Mouse (Mus musculus): Measurements from ENCODE around the gene A2m. TPM values are rescaled to one million over a fixed set of nuclear protein-coding genes. Genes with fewer than 3 reads are reported as not detected.

A2m gene
- polyA plus RNA-seq (2012; ENCODE audit: insufficient read depth, insufficient read length, missing spikeins), result not detected in 2 replicates

DNA sequence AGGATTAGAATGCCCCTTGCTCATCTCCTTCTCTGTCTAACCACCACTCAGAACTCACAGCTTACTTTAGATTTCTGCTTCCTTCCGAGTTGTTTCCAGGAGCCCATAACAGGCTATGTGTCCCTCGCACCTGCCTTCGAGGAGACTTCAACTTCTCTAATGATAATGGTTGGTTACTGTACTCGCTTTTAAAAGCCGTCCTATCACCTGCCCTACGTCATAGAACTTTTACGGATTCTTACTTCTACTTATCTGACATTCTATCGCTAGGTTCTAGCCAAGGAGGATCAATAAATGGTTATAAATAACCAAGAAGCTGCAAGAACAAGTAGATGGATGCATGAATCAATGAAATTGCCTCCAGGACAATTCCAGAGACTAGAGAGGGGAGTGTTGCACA, at the start of gene A2m:
Gene A2m, plus strand, starts transcription at position 301 of the 400 bp plus-strand sequence.
- no peak within 1 kb of the TSS for H3K4me3 ChIP-seq (ENCODE audit: insufficient read depth, low read depth, low read length)
- no peaks in the 10 kb centered on the region for H3K4me1 ChIP-seq (ENCODE audit: control insufficient read depth, insufficient read depth, insufficient read length, low read length)

DNA sequence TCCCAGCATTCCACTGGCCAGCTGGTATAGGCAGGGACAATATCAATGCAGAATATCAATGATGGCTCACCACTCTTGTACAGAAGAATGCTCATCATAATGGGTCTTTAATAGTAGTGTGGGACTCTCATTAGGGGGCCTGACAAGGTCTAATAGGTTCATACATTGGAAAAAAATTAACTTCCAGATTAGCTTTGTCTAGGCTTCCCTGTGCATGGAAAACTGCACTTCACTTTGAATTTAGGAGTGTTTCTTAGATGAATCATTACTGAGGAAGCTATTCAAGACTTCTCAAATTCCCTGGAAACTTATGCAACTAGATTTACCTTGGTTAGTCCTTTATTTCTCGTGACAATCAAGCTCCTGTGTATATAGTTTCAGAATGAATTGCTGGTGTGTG, 45.0 kb upstream of the A2m start:
- Histone ChIP-seq H3K4me1 (ENCODE audit: control insufficient read depth, insufficient read depth, insufficient read length, low read length) (no peaks in the 10 kb centered on the region), H3K27ac (replicated peaks; ENCODE audit: low read depth, low read length) (no peak overlapping the region), H3K4me3 (ENCODE audit: insufficient read depth, low read depth, low read length) (no peak overlapping the region)

More for the DNA sequence above, at the start of gene A2m:
- H3K27ac ChIP-seq (replicated peaks; ENCODE audit: low read depth, low read length), result no peak within 1 kb of the TSS

DNA sequence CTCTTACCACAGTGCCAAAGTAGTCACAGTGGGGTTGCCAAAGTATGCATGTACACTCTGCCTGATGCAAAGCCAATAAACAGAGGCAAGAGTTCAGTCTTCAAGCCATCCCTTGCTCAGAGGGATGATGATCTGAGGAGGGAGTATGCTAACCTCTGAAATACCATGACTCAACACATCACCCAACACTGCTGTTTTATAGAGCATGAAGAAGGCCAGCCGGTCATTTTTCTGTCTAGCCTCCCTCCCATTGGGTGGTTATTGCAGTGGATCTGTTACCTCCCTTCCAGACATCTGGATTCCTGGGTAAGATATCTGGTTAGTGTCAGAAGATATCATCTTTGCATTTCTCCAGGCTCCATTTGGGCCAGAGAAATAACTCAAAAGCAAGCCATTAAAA, 34.2 kb upstream of the A2m start:
- Histone ChIP-seq H3K4me1 (ENCODE audit: control insufficient read depth, insufficient read depth, insufficient read length, low read length) (no peaks in the 10 kb centered on the region), H3K4me3 (ENCODE audit: insufficient read depth, low read depth, low read length) (no peak overlapping the region), H3K27ac (replicated peaks; ENCODE audit: low read depth, low read length) (no peak overlapping the region)

DNA sequence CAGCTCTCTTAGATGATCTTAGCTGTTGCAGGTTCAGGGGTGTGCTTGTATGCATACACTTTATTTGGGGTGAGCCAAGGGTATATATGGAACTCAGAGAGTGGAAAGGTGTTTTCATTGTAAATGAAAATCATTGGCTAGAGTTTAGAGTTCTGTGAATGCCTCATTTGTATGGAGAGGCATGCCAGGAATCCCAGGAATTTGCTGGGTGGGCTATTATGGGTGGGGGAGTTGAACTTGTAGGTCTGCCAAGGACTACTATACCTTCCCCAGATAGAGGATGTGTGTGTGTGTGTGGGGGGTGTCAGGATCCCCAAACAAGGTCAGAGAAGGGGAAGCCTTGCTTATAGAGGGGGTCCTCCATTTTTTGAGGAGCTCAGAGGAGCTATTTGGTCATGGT, 27.3 kb upstream of the A2m start:
- Histone ChIP-seq H3K27ac (replicated peaks; ENCODE audit: low read depth, low read length) (no peak overlapping the region), H3K4me3 (ENCODE audit: insufficient read depth, low read depth, low read length) (no peak overlapping the region), H3K4me1 (ENCODE audit: control insufficient read depth, insufficient read depth, insufficient read length, low read length) (no peaks in the 10 kb centered on the region)

DNA sequence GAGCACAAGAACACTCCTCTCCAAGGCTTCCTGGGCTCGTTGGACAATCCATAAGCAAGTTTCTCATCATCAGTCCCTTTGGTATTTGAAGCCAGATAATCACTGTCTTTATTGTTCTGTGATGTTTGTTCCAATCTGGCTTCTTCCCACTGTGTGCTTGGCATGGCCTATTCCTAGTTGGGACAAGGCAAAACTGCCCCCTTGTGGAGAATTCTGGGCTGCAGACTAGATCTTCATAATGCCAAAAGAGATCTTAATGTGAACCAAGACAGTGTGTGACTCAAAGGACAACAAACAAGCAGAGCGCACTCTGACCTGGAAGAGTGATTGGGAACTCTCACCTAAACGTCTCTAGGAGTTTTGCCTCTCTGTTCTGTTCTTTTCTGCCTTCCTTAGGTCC, 23.4 kb upstream of the A2m start:
- Histone ChIP-seq H3K4me1 (ENCODE audit: control insufficient read depth, insufficient read depth, insufficient read length, low read length) (no peaks in the 10 kb centered on the region), H3K27ac (replicated peaks; ENCODE audit: low read depth, low read length) (no peak overlapping the region), H3K4me3 (ENCODE audit: insufficient read depth, low read depth, low read length) (no peak overlapping the region)

DNA sequence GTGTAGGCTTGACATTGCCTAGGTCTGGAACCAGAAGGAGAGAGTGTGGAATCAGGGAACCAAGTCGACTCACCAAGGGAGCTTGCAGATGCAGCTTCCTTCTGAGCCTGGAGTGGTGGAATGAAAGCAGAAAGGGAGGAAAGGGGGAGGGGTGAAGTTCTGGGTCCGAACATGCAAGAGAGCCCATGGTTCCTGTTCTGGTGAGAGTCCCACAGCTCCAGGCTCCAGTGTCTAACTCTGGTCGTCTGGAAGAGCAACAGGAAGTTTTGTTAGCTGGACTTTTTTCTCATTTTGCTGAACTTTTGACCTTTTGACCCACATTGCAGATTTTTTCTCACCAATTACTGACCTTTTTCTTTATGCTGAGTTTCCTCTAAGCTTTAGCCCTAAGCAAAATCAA, 17.7 kb upstream of the A2m start:
- H3K4me1 ChIP-seq (ENCODE audit: control insufficient read depth, insufficient read depth, insufficient read length, low read length), result no peaks in the 10 kb centered on the region
- H3K27ac ChIP-seq (replicated peaks; ENCODE audit: low read depth, low read length), result no peak overlapping the region
- H3K4me3 ChIP-seq (ENCODE audit: insufficient read depth, low read depth, low read length), result no peak overlapping the region

DNA sequence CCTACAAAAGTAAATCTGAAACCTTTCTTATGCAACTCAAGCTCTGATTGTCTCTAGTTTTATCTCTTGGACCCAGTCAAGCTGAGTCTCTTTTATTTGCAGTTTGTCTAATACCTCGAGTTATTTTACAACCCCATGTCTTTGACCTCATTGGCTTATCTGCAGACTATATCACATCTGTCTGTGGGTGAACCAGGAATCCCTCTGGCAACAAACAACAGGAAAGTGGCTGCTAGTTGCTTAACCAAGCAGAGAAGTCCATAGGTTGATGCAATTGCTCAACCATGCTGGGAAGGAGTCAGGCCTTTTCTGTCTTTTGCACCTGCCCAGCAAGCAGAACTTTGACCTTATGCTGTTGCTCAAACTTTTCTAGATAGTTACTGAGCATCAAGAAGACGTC, 12.7 kb upstream of the A2m start:
- H3K27ac ChIP-seq (replicated peaks; ENCODE audit: low read depth, low read length), result no peak overlapping the region
- H3K4me3 ChIP-seq (ENCODE audit: insufficient read depth, low read depth, low read length), result no peak overlapping the region
- no peaks in the 10 kb centered on the region for H3K4me1 ChIP-seq (ENCODE audit: control insufficient read depth, insufficient read depth, insufficient read length, low read length)

DNA sequence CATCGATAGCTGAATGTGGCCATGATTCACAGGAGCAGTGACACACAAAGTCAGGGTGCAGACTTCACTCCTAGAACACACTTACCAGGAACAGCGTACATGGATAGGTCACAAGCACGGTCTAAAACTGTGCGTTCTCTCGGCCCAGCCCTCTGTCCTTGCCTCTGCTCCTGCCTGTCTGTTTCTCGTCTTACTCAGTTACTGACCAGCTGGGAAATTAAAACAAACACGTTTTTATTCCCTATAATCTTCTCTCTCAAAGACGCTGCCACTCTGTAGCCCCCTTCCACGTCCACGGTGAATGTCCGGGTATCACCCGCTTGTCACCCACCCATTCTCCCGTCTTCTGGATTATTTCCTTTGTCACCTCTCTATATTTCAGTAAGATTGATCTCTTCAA, 656 bp upstream of the A2m start:
- Histone ChIP-seq H3K4me1 (ENCODE audit: control insufficient read depth, insufficient read depth, insufficient read length, low read length) (no peaks in the 10 kb centered on the region), H3K27ac (replicated peaks; ENCODE audit: low read depth, low read length) (no peak overlapping the region), H3K4me3 (ENCODE audit: insufficient read depth, low read depth, low read length) (no peak overlapping the region)

DNA sequence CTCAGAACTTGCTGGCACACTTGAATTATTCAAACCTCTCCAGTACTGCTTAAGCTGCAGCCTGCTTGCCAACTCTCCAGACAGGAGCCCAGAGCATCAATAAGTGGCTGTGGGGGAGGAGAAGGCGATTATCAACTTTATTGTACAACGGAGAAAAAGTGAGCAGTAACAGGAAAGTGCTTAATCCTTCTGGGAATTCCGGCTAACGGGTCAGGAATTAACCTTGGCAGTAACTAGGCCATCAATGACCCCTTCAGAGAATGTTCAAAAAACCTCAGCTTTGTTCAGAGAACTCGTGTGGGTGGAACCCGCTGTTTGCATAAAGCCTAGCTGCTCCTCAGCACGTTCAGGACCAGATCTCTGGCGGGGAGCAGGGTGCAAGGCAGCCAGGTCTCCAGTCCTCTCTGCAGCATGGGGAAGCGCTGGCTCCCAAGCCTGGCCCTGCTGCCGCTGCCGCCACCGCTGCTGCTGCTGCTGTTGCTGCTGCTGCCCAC, 749 bp downstream of the A2m start:
- Histone ChIP-seq H3K4me1 (ENCODE audit: control insufficient read depth, insufficient read depth, insufficient read length, low read length) (no peaks in the 10 kb centered on the region), H3K4me3 (ENCODE audit: insufficient read depth, low read depth, low read length) (no peak overlapping the region), H3K27ac (replicated peaks; ENCODE audit: low read depth, low read length) (no peak overlapping the region)

DNA sequence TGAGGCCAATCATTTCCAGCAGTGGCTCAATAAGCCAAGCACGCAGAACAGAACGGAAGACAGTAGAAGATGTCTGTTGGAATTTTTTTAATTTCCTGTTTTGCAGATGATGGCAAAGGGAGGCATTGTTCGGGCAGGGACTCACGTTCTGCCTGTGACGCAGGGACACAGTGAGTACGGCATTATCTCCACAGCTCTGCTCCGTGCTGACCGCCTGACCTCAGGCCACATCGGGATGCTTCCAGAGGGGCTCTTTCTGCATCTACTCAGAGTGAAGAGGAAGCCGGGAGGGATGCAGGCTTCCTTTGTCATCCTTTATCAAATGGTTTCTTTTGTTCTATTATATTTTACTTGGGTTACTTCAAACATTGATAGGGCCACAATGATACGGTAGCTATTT, 13.3 kb downstream of the A2m start:
- no peak overlapping the region for H3K4me3 ChIP-seq (ENCODE audit: insufficient read depth, low read depth, low read length)
- no peaks in the 10 kb centered on the region for H3K4me1 ChIP-seq (ENCODE audit: control insufficient read depth, insufficient read depth, insufficient read length, low read length)
- no peak overlapping the region for H3K27ac ChIP-seq (replicated peaks; ENCODE audit: low read depth, low read length)

Other genes with a start within 250 kb of the A2m start
- 0.29 and 0.36 TPM in 2 replicates for gene Iqsec3, start 161.7 kb upstream of the A2m start, polyA plus RNA-seq (2012; ENCODE audit: insufficient read depth, insufficient read length, missing spikeins)
- gene Gm7298, start 97.6 kb downstream of the A2m start, polyA plus RNA-seq (2012; ENCODE audit: insufficient read depth, insufficient read length, missing spikeins), result not detected in 2 replicates
- gene Mug1, start 203.2 kb downstream of the A2m start, polyA plus RNA-seq (2012; ENCODE audit: insufficient read depth, insufficient read length, missing spikeins), result 0.91 TPM in 1 of 2 replicates, not detected in the other